Mouse (Mus musculus) lung, adult 2 months (tissue): ENCODE data around the gene S100a7a. TPM values are rescaled to one million over a fixed set of nuclear protein-coding genes. Genes with fewer than 3 reads are reported as not detected.

ENCODE experiments used
- DNase-seq: peaks from one replicate; pipeline ENCODE4 v3.0.0; 2022
- H3K4me1 ChIP-seq: fragments of 200-500 bp; 2 replicates; pipeline ENCODE4 v1.6.1; 2011; ENCODE audit warnings: low read length; ENCODE audit not compliant: control insufficient read depth, insufficient read depth
- H3K4me3 ChIP-seq: fragments of 200-500 bp; replicated peaks from 2 replicates; pipeline ENCODE3; 2011; ENCODE audit warnings: low read depth, mild to moderate bottlenecking, control low read depth, low read length; ENCODE audit errors: extremely low read depth
- CTCF ChIP-seq: fragments of 200-500 bp; IDR thresholded peaks from 2 replicates; pipeline ENCODE4 v1.5.1; 2011; ENCODE audit warnings: mild to moderate bottlenecking, low read length, control low read depth; ENCODE audit not compliant: insufficient read depth
- POLR2A ChIP-seq: fragments of 200-500 bp; IDR thresholded peaks from 2 replicates; pipeline ENCODE4 v1.6.1; 2011; ENCODE audit warnings: low read depth, mild to moderate bottlenecking, control low read depth, low read length, borderline replicate concordance; ENCODE audit errors: extremely low read depth
- WGBS: fragments of 180-500 bp; shearing (Covaris S2); methylation state at CpG from one replicate; pipeline ENCODE4 v1.1.7; 2018; 5-methylcytosine and 5-hydroxymethylcytosine counted together
- polyA plus RNA-seq: library from polyadenylated mRNA; depleted of rRNA; stranded (reverse); fragments of >200 nt; gene quantifications from 2 replicates; pipeline ENCODE4 v1.2.3, GENCODE M21; 2012

S100a7a gene
- polyA plus RNA-seq, 1 experiment, result 5.6 TPM

DNA sequence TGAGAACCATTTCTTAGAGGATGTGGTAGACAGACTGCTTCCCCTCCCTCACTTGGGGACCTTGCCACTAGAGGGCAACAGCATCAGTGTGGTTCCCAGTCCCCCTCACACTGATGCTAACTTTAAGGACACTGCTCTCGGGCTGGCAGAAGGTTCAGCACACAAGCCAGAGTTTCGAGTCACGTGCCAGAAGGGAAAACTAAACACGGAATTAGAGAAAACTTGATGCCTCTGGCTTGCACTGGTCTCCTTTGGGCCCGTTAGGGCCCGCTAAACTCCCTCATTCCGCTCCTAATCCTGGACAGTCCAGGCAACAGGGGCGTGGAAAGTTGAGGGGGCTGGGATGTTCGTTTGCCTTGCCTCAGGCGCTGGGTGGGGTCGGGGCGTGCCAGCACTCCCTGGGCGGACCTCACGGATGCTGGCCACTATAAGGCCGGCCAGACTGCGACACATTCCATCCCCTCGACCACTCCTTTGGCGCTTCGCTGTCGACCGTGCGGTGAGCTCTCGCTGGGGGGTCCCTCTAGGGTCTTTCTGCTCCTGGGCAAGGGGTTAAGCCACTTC, 41.0 kb upstream of the S100a7a start, which contains the start of gene S100a6:
Gene S100a6, plus strand, starts transcription at position 155 of the 564 bp plus-strand sequence.
- WGBS, result 3% methylated on average over 23 of the region's 23 CpGs

GRCm38 (mm10) chr3:90613461-90614147, 40.2 kb upstream of the S100a7a start:
- DNase-seq, result peak; percentile 25
- Histone ChIP-seq H3K4me3 (peak overlapping the region; percentile 49), H3K4me1 (0 out of 2 replicates have a peak, but pooled peaks cover 2% of the 10 kb centered on the region)
- WGBS, result 36% methylated on average over 7 of the region's 7 CpGs
- TF ChIP-seq CTCF (no peak), POLR2A (no peak)

More for the DNA sequence above, 41.0 kb upstream of the S100a7a start, which contains the start of gene S100a6:
- Histone ChIP-seq H3K4me3 (peak within 1 kb of the TSS; percentile 49), H3K4me1 (0 out of 2 replicates have a peak, but pooled peaks cover 2% of the 10 kb centered on the region)
- TF ChIP-seq CTCF (peak; percentile 91), POLR2A (peak; percentile 86; the same call in 1 of the 2 replicates)
- DNase-seq, result peak; percentile 57

GRCm38 (mm10) chr3:90614148-90614530, 39.7 kb upstream of the S100a7a start:
- TF ChIP-seq CTCF (no peak), POLR2A (no peak)
- 62% methylated on average over 6 of the region's 6 CpGs for WGBS
- DNase-seq, result no peak
- Histone ChIP-seq H3K4me1 (0 out of 2 replicates have a peak, but pooled peaks cover 2% of the 10 kb centered on the region), H3K4me3 (peak overlapping the region; percentile 49)

DNA sequence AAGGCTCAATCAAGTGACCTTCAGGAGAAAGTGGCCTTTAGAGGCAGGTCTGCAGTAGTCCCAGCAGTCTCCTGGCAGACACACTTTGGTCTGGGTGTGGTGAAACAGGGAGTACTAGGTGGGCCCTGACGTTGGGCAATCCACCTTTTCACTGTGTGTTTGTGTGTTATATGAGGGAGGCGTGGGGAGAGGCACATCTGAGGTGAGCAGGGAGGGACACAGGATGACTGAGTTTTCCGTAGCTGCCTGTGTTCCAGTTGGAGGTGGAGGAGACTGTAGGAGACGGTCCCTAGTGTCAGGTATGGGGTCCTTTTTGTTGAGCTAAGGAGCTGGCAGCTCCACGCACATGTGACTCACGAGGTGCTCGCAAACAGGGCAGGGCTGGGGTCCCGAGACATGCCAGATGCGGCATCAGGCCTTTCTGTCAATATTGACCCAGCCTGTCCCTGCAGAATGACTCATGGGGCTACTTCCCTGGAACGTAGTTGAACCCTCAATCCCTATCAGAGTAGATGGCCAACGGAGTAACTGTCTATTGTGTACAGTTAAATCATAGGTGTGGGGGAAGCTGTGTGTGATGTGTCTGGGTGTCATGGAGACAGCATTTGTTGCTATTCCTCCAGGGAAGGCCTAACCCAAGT, 39.1 kb upstream of the S100a7a start:
- TF ChIP-seq POLR2A, result no peak
- no peak for TF ChIP-seq CTCF
- Histone ChIP-seq H3K4me3 (peak overlapping the region; percentile 6), H3K4me1 (0 out of 2 replicates have a peak, but pooled peaks cover 2% of the 10 kb centered on the region)
- WGBS, result 64% methylated on average over 11 of the region's 11 CpGs
- peak; percentile 41 for DNase-seq

- 0 out of 2 replicates have a peak, but pooled peaks cover 2% of the 10 kb centered on the region for H3K4me1 ChIP-seq
- H3K4me3 ChIP-seq, result peak overlapping the region; percentile 6
- peak; percentile 69 for DNase-seq
- TF ChIP-seq POLR2A (no peak), CTCF (peak; percentile 79)
- 4% methylated on average over 7 of the region's 7 CpGs for WGBS
These were observed 38.4 kb upstream of the S100a7a start for GRCm38 (mm10) chr3:90615415-90615814.

DNA sequence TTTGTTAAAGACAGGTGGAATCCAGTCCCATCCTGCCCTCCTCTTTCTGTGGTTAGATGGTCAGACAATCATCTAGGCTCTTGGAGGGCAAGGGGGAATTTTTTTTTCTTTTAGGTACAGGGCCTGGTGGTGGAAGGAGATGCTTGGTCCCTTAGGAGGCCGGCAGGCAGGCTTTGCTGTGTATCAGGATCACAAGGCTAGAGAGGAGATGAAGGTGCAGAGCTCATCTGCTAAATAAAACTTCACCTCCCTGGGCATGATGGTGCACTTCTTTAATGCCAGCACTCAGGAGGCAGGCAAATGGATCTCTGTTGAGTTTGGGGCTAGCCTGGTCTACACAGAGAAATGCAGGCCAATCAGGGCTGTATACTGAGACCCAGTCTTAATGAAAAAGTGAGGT, 37.9 kb upstream of the S100a7a start:
- H3K4me3 ChIP-seq, result no peak overlapping the region

GRCm38 (mm10) chr3:90617586-90617985, 36.2 kb upstream of the S100a7a start:
- TF ChIP-seq CTCF (0 out of 2 replicates have a peak, but pooled peaks have one; percentile 3), POLR2A (no peak)
- DNase-seq, result no peak
- Histone ChIP-seq H3K4me3 (no peak overlapping the region), H3K4me1 (0 out of 2 replicates have a peak, but pooled peaks cover 2% of the 10 kb centered on the region)
- 13% methylated on average over 1 of the region's 1 CpGs for WGBS

More for the DNA sequence above, 37.9 kb upstream of the S100a7a start:
- WGBS, result 48% methylated on average over 1 of the region's 1 CpGs
- no peak for DNase-seq
- TF ChIP-seq POLR2A, result no peak
- H3K4me1 ChIP-seq, result 0 out of 2 replicates have a peak, but pooled peaks cover 2% of the 10 kb centered on the region

DNA sequence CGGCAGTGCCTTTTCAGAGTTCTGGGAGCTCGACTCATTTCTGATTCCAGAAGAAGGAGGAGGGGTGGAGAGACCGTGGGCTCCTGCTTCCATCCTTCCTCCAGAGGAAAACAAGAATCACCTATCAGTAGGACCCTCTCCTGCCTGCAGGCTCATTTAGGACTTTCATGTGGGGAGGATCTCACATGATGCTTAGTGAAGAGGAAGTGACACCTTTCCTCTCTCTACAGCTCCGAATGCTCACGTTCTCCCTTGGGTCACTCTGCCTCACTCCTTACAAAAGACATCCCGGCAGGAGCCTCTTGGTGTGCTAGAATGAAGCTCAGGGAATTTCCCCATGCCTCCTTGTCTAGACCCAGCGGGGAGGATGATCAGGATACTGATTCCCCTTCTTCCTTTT, 32.3 kb upstream of the S100a7a start:
- no peak for TF ChIP-seq POLR2A
- TF ChIP-seq CTCF, result no peak
- Histone ChIP-seq H3K4me3 (no peak overlapping the region), H3K4me1 (no peaks in the 10 kb centered on the region; the same call in 1 of the 2 replicates)
- 37% methylated on average over 7 of the region's 7 CpGs for WGBS
- no peak for DNase-seq

- peak; percentile 46 for DNase-seq
- 9% methylated on average over 2 of the region's 2 CpGs for WGBS
- TF ChIP-seq CTCF, result no peak
- TF ChIP-seq POLR2A, result no peak
- no peaks in the 10 kb centered on the region; the same call in 1 of the 2 replicates for H3K4me1 ChIP-seq
- no peak overlapping the region for H3K4me3 ChIP-seq
These were observed 30.3 kb upstream of the S100a7a start for GRCm38 (mm10) chr3:90623435-90624071.
